Mouse (Mus musculus): ENCODE data around the gene Lrrc28. TPM values are rescaled to one million over a fixed set of nuclear protein-coding genes. Genes with fewer than 3 reads are reported as not detected.

The Lrrc28 gene
- polyA plus RNA-seq, 1 experiment from 2014 or later = 26.3 TPM

DNA sequence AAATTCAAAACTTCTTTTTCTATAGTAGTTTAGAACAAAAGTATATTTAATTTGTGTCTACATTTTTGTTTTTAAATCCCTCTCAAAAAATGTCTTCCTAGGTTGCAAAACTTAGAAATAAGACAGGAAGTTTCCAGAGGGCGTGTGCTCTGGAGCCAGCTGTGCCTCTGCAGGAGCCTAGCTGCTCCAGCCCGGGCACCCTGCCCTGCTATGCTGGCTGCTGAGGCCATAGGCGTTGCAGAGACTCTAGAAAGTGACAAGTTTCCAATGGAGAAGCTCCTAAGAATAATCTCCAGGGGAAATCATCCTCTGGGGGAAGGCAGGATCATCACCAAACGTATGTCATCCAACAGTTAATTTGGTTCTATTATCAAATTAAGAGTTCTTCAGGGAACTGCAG, 130.7 kb downstream of the Lrrc28 start:
- H3K9ac ChIP-seq (ENCODE audit: low read depth, low read length) = no peak overlapping the region
- ATAC-seq (ENCODE audit: low FRiP score) (no peak), DNase-seq (ENCODE audit: low spot score) (no peak)
- WGBS = 67% methylated on average over 4 of the region's 4 CpGs
- H3K27me3 ChIP-seq (ENCODE audit: control insufficient read depth, insufficient read depth, low read length) = no peaks in the 10 kb centered on the region
- no peaks in the 10 kb centered on the region for H3K4me1 ChIP-seq (replicated peaks; ENCODE audit: control insufficient read depth, insufficient read depth, low read length)
- no peak overlapping the region for H3K4me3 ChIP-seq (ENCODE audit: low read depth, low read length)
- no peak overlapping the region for H3K4me2 ChIP-seq (replicated peaks; ENCODE audit: low read depth, low read length)
- H3K9me3 ChIP-seq (ENCODE audit: control insufficient read depth, low read length) = no peaks in the 10 kb centered on the region
- H3K36me3 ChIP-seq (ENCODE audit: control insufficient read depth, insufficient read depth, low read length) = no peaks in the 10 kb centered on the region
- H3K27ac ChIP-seq (ENCODE audit: low read depth, low read length) = no peak overlapping the region

- no peak for ATAC-seq (ENCODE audit: low FRiP score)
- no peak overlapping the region for H3K4me2 ChIP-seq (replicated peaks; ENCODE audit: low read depth, low read length)
- no peaks in the 10 kb centered on the region for H3K36me3 ChIP-seq (ENCODE audit: control insufficient read depth, insufficient read depth, low read length)
- H3K9ac ChIP-seq (ENCODE audit: low read depth, low read length) = no peak overlapping the region
- DNase-seq (ENCODE audit: low spot score) = no peak
- H3K27ac ChIP-seq (ENCODE audit: low read depth, low read length) = no peak overlapping the region
- 84% methylated on average over 4 of the region's 4 CpGs for WGBS
- H3K4me1 ChIP-seq (replicated peaks; ENCODE audit: control insufficient read depth, insufficient read depth, low read length) = no peaks in the 10 kb centered on the region
- H3K9me3 ChIP-seq (ENCODE audit: control insufficient read depth, low read length) = no peaks in the 10 kb centered on the region
- no peak overlapping the region for H3K4me3 ChIP-seq (ENCODE audit: low read depth, low read length)
- no peaks in the 10 kb centered on the region for H3K27me3 ChIP-seq (ENCODE audit: control insufficient read depth, insufficient read depth, low read length)
Measured at GRCm38 (mm10) chr7:67513656-67514055, 131.4 kb downstream of the Lrrc28 start.

DNA sequence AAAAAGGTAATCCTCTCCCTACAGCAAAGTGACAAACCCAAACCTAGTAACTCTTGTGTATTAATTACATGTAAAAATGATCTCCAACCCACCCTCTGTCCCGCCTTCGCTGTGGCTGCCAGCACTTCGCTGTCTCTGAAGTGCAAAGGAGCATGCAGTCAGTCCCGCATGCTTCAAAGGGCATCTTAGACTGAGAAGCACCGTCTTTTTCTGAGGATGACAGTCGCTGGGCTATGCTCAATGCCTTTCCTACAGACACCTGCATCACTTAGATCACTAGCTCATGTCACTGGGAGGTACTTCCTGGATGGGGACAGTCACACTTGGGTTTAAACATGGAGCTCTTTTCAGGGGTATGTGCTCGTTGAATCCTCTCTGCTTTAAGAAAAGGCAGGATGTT, 133.5 kb downstream of the Lrrc28 start:
- DNase-seq (ENCODE audit: low spot score) = no peak
- Histone ChIP-seq H3K9ac (ENCODE audit: low read depth, low read length) (no peak overlapping the region), H3K36me3 (ENCODE audit: control insufficient read depth, insufficient read depth, low read length) (no peaks in the 10 kb centered on the region), H3K4me1 (replicated peaks; ENCODE audit: control insufficient read depth, insufficient read depth, low read length) (no peaks in the 10 kb centered on the region), H3K4me2 (replicated peaks; ENCODE audit: low read depth, low read length) (no peak overlapping the region), H3K9me3 (ENCODE audit: control insufficient read depth, low read length) (no peaks in the 10 kb centered on the region), H3K4me3 (ENCODE audit: low read depth, low read length) (no peak overlapping the region), H3K27me3 (ENCODE audit: control insufficient read depth, insufficient read depth, low read length) (no peaks in the 10 kb centered on the region), H3K27ac (ENCODE audit: low read depth, low read length) (no peak overlapping the region)
- WGBS = 84% methylated on average over 7 of the region's 7 CpGs
- no peak for ATAC-seq (ENCODE audit: low FRiP score)

DNA sequence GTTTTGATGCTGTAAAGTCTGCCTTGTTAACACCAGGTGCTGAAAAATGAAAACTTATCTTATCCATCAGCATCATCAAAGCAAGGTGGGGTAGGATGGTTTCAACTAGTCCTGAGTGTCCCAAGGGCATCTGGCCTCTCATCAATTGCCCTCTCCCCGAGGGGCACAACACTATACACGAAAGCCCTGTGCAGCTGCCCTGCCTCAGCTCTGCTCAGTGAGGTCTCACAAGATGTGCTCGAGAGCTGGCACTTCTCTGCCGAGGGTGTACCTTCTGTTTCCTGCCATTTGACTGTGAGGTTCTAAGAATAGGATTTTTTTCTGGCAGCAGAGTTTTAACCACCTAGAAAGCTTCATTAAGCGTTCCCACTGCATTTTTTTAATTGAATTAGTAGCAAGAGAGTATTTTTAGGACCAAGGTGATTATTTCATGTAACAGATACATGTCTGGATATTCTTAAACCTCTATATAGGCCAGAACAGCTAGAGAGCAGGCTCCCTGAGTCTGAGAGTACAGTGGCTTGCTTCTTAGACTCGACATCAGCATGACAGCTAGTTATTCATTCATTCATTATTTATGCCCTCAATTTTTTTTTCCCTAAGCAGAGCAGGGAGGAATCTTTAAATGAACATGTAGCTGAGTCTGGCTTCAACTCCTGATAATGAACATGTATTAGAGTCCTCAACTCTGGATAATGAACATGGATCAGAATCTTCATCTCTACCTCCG, 141.6 kb downstream of the Lrrc28 start:
- no peaks in the 10 kb centered on the region for H3K9me3 ChIP-seq (ENCODE audit: control insufficient read depth, low read length)
- H3K27ac ChIP-seq (ENCODE audit: low read depth, low read length) = no peak overlapping the region
- no peak overlapping the region for H3K9ac ChIP-seq (ENCODE audit: low read depth, low read length)
- DNase-seq (ENCODE audit: low spot score) (no peak), ATAC-seq (ENCODE audit: low FRiP score) (no peak)
- 68% methylated on average over 7 of the region's 7 CpGs for WGBS
- no peaks in the 10 kb centered on the region for H3K27me3 ChIP-seq (ENCODE audit: control insufficient read depth, insufficient read depth, low read length)
- H3K4me3 ChIP-seq (ENCODE audit: low read depth, low read length) = no peak overlapping the region
- H3K4me2 ChIP-seq (replicated peaks; ENCODE audit: low read depth, low read length) = no peak overlapping the region
- H3K36me3 ChIP-seq (ENCODE audit: control insufficient read depth, insufficient read depth, low read length) = no peaks in the 10 kb centered on the region
- no peaks in the 10 kb centered on the region for H3K4me1 ChIP-seq (replicated peaks; ENCODE audit: control insufficient read depth, insufficient read depth, low read length)

DNA sequence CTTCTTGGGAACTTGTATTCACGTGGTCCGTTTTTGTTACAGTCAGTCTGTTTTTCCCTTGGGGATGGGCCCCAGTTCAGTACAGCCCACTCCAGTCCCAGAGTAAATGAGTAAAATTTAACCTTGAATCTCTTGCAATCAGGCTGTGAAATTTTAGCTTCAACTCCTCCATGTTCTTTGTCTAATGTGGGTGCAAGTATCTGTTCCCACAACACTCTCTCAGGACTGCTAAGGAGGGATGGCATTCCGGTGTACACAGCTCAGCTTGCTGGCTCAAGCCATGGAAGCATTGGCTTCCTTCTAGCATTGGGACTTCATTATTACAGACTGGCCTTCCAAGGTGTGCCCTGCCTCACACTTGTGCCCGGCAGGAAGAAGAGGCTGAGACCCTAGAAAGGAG, 142.4 kb downstream of the Lrrc28 start:
- H3K4me1 ChIP-seq (replicated peaks; ENCODE audit: control insufficient read depth, insufficient read depth, low read length) = no peaks in the 10 kb centered on the region
- 74% methylated on average over 4 of the region's 4 CpGs for WGBS
- H3K27ac ChIP-seq (ENCODE audit: low read depth, low read length) = no peak overlapping the region
- H3K9ac ChIP-seq (ENCODE audit: low read depth, low read length) = no peak overlapping the region; the same call in 1 of the 2 replicates
- no peak for ATAC-seq (ENCODE audit: low FRiP score)
- H3K36me3 ChIP-seq (ENCODE audit: control insufficient read depth, insufficient read depth, low read length) = no peaks in the 10 kb centered on the region
- H3K9me3 ChIP-seq (ENCODE audit: control insufficient read depth, low read length) = no peaks in the 10 kb centered on the region
- no peak for DNase-seq (ENCODE audit: low spot score)
- H3K4me2 ChIP-seq (replicated peaks; ENCODE audit: low read depth, low read length) = no peak overlapping the region
- no peak overlapping the region for H3K4me3 ChIP-seq (ENCODE audit: low read depth, low read length)
- no peaks in the 10 kb centered on the region for H3K27me3 ChIP-seq (ENCODE audit: control insufficient read depth, insufficient read depth, low read length)

DNA sequence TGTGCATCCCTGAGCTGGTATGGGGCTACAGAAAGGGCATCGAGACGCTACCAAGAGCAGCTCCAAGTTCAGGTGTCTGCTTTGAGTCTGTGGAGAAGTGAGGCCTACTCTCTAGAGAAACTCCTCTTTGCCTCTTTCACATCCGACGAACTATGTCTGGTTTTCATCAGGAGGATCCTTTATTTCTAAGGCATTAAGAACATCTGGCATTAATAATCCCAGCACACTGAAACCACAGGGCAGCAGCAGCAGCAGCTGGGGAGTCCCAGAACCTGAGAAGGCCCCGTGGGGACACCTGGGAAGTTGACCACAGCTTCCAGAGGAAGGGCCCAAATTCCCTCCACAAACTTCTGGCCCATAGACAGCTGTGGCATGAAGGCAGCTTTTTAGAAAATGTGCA, 144.2 kb downstream of the Lrrc28 start:
- no peak overlapping the region for H3K4me2 ChIP-seq (replicated peaks; ENCODE audit: low read depth, low read length)
- no peaks in the 10 kb centered on the region for H3K27me3 ChIP-seq (ENCODE audit: control insufficient read depth, insufficient read depth, low read length)
- no peaks in the 10 kb centered on the region for H3K36me3 ChIP-seq (ENCODE audit: control insufficient read depth, insufficient read depth, low read length)
- no peak overlapping the region for H3K27ac ChIP-seq (ENCODE audit: low read depth, low read length)
- DNase-seq (ENCODE audit: low spot score) (no peak), ATAC-seq (ENCODE audit: low FRiP score) (no peak)
- H3K4me1 ChIP-seq (replicated peaks; ENCODE audit: control insufficient read depth, insufficient read depth, low read length) = no peaks in the 10 kb centered on the region
- H3K9me3 ChIP-seq (ENCODE audit: control insufficient read depth, low read length) = no peaks in the 10 kb centered on the region
- 60% methylated on average over 5 of the region's 5 CpGs for WGBS
- H3K9ac ChIP-seq (ENCODE audit: low read depth, low read length) = no peak overlapping the region
- H3K4me3 ChIP-seq (ENCODE audit: low read depth, low read length) = no peak overlapping the region

DNA sequence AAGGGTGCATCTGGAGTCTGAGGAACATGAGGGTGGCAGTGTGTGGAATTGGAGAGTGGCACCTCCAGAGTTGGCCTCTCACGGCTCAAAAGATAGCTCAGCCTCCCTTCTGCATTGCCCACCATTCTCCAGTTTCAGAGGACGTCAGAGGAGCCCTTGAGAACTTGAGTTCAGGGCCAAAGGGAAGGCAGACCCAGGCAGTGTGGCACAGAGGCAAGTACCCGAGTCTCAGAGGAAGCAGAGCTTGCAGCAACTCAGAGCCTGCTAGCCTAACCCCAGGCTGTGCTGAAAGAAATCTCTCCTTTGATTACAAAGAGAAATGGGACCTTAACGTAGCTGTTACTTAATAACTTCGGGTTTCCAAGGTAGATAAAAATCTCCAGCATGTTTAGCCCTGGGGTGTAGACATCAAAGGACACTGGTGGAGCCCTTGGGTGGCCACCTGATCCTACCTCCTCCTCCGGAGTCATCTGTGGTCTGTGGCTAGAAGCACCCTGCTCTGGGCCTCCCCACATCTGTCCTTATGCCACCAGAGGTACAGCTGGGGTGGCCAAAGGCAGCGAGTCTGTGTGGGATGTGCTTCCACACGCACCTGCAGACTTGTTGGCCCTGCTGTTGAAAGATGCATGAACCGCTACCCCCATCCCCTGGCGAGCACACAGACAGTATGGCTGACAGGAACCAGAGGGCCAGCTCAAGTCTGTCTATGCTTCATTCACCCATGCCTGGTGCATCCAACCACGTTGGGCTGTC, 144.8 kb downstream of the Lrrc28 start:
- ATAC-seq (ENCODE audit: low FRiP score) (no peak), DNase-seq (ENCODE audit: low spot score) (no peak)
- H3K27ac ChIP-seq (ENCODE audit: low read depth, low read length) = no peak overlapping the region
- H3K4me1 ChIP-seq (replicated peaks; ENCODE audit: control insufficient read depth, insufficient read depth, low read length) = no peaks in the 10 kb centered on the region
- H3K27me3 ChIP-seq (ENCODE audit: control insufficient read depth, insufficient read depth, low read length) = no peaks in the 10 kb centered on the region
- no peak overlapping the region for H3K4me2 ChIP-seq (replicated peaks; ENCODE audit: low read depth, low read length)
- H3K9me3 ChIP-seq (ENCODE audit: control insufficient read depth, low read length) = no peaks in the 10 kb centered on the region
- H3K4me3 ChIP-seq (ENCODE audit: low read depth, low read length) = no peak overlapping the region
- no peaks in the 10 kb centered on the region for H3K36me3 ChIP-seq (ENCODE audit: control insufficient read depth, insufficient read depth, low read length)
- H3K9ac ChIP-seq (ENCODE audit: low read depth, low read length) = no peak overlapping the region
- WGBS = 73% methylated on average over 11 of the region's 11 CpGs

DNA sequence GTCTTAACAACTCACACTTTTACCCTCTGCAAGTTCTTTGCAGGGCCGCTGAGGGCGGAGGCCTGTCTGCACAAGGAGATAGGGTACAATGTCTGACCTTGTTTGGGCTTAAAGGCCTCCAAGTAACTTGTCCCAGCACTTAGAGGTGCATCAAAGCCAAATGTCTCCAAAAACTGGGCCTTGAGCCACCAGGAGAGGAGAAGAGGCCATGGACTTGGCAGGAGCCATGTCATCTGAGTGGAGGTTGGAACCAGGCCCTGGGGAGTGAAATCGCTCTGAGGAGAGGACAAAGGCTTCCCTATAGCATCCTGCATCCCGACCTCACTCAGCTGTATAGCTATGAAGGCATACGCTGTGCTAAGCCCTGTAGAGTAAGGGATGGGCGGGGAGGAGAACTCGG, 145.6 kb downstream of the Lrrc28 start:
- no peaks in the 10 kb centered on the region; the same call in 1 of the 2 replicates for H3K4me1 ChIP-seq (replicated peaks; ENCODE audit: control insufficient read depth, insufficient read depth, low read length)
- H3K27ac ChIP-seq (ENCODE audit: low read depth, low read length) = no peak overlapping the region
- no peaks in the 10 kb centered on the region for H3K9me3 ChIP-seq (ENCODE audit: control insufficient read depth, low read length)
- no peaks in the 10 kb centered on the region for H3K36me3 ChIP-seq (ENCODE audit: control insufficient read depth, insufficient read depth, low read length)
- no peak overlapping the region for H3K4me3 ChIP-seq (ENCODE audit: low read depth, low read length)
- DNase-seq (ENCODE audit: low spot score) (no peak), ATAC-seq (ENCODE audit: low FRiP score) (no peak)
- H3K27me3 ChIP-seq (ENCODE audit: control insufficient read depth, insufficient read depth, low read length) = no peaks in the 10 kb centered on the region
- 91% methylated on average over 7 of the region's 7 CpGs for WGBS
- H3K9ac ChIP-seq (ENCODE audit: low read depth, low read length) = no peak overlapping the region
- H3K4me2 ChIP-seq (replicated peaks; ENCODE audit: low read depth, low read length) = no peak overlapping the region

Data from hindbrain, embryonic 11.5 days (tissue).